Mouse (Mus musculus) E14TG2a.4 (cell line): Measurements from ENCODE around the gene Pik3c2a.
"Not testable (repeated sequence)": the region's sequence is repeated elsewhere in the genome, so short reads cannot be mapped to it uniquely, and the experiment has no call there.

Experiments
- H3K27me3 ChIP-seq: 2 replicates; pipeline ENCODE4 v1.6.1; 2014; ENCODE audit warnings: low read length, control low read depth; ENCODE audit not compliant: insufficient read depth
- H3K36me3 ChIP-seq: 2 replicates; pipeline ENCODE4 v1.6.1; 2014; ENCODE audit warnings: low read length, control low read depth; ENCODE audit not compliant: insufficient read depth
- H3K4me1 ChIP-seq: replicated peaks from 2 replicates; pipeline ENCODE4 v1.6.1; 2014; ENCODE audit warnings: low read depth, low read length, control low read depth
- H3K4me3 ChIP-seq: replicated peaks from 2 replicates; pipeline ENCODE4 v1.5.1; 2014; ENCODE audit warnings: mild to moderate bottlenecking, low read length
- H3K9me3 ChIP-seq: 2 replicates; pipeline ENCODE4 v1.6.1; 2014; ENCODE audit warnings: low read length, control low read depth
- CTCF ChIP-seq: conservative IDR thresholded peaks from 2 replicates; pipeline ENCODE4 v1.5.1; 2014; ENCODE audit warnings: low read length
- NANOG ChIP-seq: IDR thresholded peaks from 2 replicates; pipeline ENCODE4 v1.6.1; 2014; ENCODE audit warnings: borderline replicate concordance, low read length, mixed read lengths
- POU5F1 ChIP-seq: IDR thresholded peaks from 2 replicates; pipeline ENCODE4 v1.6.1; 2014; ENCODE audit warnings: low read length, borderline replicate concordance

Gene Pik3c2a

GRCm38 (mm10) chr7:116431661-116432060 is 11.6 kb downstream of the Pik3c2a start:
- TF ChIP-seq POU5F1 (no peak), CTCF (no peak), NANOG (no peak)
- Histone ChIP-seq H3K36me3 (no peaks in the 10 kb centered on the region), H3K27me3 (no peaks in the 10 kb centered on the region), H3K4me1 (no peaks in the 10 kb centered on the region), H3K9me3 (no peaks in the 10 kb centered on the region), H3K4me3 (no peak overlapping the region)

GRCm38 (mm10) chr7:116430926-116431325 is 12.3 kb downstream of the Pik3c2a start:
- no peak for TF ChIP-seq NANOG
- no peak for TF ChIP-seq POU5F1
- no peak for TF ChIP-seq CTCF
- Histone ChIP-seq H3K4me1 (no peaks in the 10 kb centered on the region), H3K9me3 (no peaks in the 10 kb centered on the region), H3K27me3 (no peaks in the 10 kb centered on the region), H3K4me3 (no peak overlapping the region), H3K36me3 (no peaks in the 10 kb centered on the region)

GRCm38 (mm10) chr7:116427206-116427605 is 16.0 kb downstream of the Pik3c2a start:
- H3K36me3 ChIP-seq, result no peaks in the 10 kb centered on the region
- no peaks in the 10 kb centered on the region for H3K9me3 ChIP-seq
- no peaks in the 10 kb centered on the region for H3K4me1 ChIP-seq
- no peaks in the 10 kb centered on the region for H3K27me3 ChIP-seq
- TF ChIP-seq CTCF (no peak), NANOG (no peak), POU5F1 (no peak)
- H3K4me3 ChIP-seq, result no peak overlapping the region

GRCm38 (mm10) chr7:116425771-116426170 is 17.5 kb downstream of the Pik3c2a start:
- Histone ChIP-seq H3K36me3 (no peaks in the 10 kb centered on the region), H3K9me3 (no peaks in the 10 kb centered on the region), H3K27me3 (no peaks in the 10 kb centered on the region), H3K4me1 (no peaks in the 10 kb centered on the region), H3K4me3 (no peak overlapping the region)
- TF ChIP-seq CTCF (no peak), POU5F1 (no peak), NANOG (no peak)

- Histone ChIP-seq H3K4me1 (no peaks in the 10 kb centered on the region), H3K27me3 (no peaks in the 10 kb centered on the region), H3K4me3 (no peak overlapping the region), H3K9me3 (no peaks in the 10 kb centered on the region), H3K36me3 (peaks cover 16% of the 10 kb centered on the region)
- TF ChIP-seq POU5F1 (no peak), CTCF (no peak), NANOG (no peak)
Observed at GRCm38 (mm10) chr7:116421081-116421480, 22.2 kb downstream of the Pik3c2a start.

GRCm38 (mm10) chr7:116409438-116409837 is 33.8 kb downstream of the Pik3c2a start:
- TF ChIP-seq POU5F1 (no peak), NANOG (no peak)
- Histone ChIP-seq H3K36me3 (no peaks in the 10 kb centered on the region), H3K9me3 (no peaks in the 10 kb centered on the region), H3K4me3 (no peak overlapping the region), H3K4me1 (no peaks in the 10 kb centered on the region), H3K27me3 (no peaks in the 10 kb centered on the region)

- H3K9me3 ChIP-seq, result no peaks in the 10 kb centered on the region
- no peak overlapping the region for H3K4me3 ChIP-seq
- TF ChIP-seq POU5F1, result no peak
- no peak for TF ChIP-seq CTCF
- no peak for TF ChIP-seq NANOG
- H3K27me3 ChIP-seq, result no peaks in the 10 kb centered on the region
- H3K36me3 ChIP-seq, result no peaks in the 10 kb centered on the region
- H3K4me1 ChIP-seq, result peaks cover 9% of the 10 kb centered on the region
Observed at GRCm38 (mm10) chr7:116392329-116392728, 50.9 kb downstream of the Pik3c2a start.

GRCm38 (mm10) chr7:116387389-116387788 is 55.9 kb downstream of the Pik3c2a start:
- not testable (repeated sequence) for H3K27me3 ChIP-seq, H3K4me3 ChIP-seq, H3K9me3 ChIP-seq, H3K36me3 ChIP-seq
- H3K4me1 ChIP-seq, result peaks cover 14% of the 10 kb centered on the region

GRCm38 (mm10) chr7:116379181-116379580 is 64.1 kb downstream of the Pik3c2a start:
- not testable (repeated sequence) for H3K9me3 ChIP-seq, H3K4me1 ChIP-seq, H3K27me3 ChIP-seq, H3K36me3 ChIP-seq, H3K4me3 ChIP-seq
- TF ChIP-seq CTCF, result 0 out of 2 replicates have a peak, but pooled peaks have one; percentile 4

- Histone ChIP-seq H3K9me3 (no peaks in the 10 kb centered on the region), H3K4me1 (peaks cover 7% of the 10 kb centered on the region; the same call in 1 of the 2 replicates), H3K27me3 (no peaks in the 10 kb centered on the region), H3K4me3 (no peak overlapping the region), H3K36me3 (peaks cover 9% of the 10 kb centered on the region; the same call in 1 of the 2 replicates)
- TF ChIP-seq NANOG (no peak), CTCF (no peak), POU5F1 (no peak)
Observed at GRCm38 (mm10) chr7:116374284-116374683, 69.0 kb downstream of the Pik3c2a start.
